Mouse (Mus musculus): ENCODE results near the gene Srsy.
"Not testable (repeated sequence)": the region's sequence is repeated elsewhere in the genome, so short reads cannot be mapped to it uniquely, and the experiment has no call there.

Srsy gene

GRCm38 (mm10) chrY:17937230-17937629 lies at the start of gene Srsy:
Srsy (minus strand) TSS chrY:17937330.
- not testable (repeated sequence) for DNase-seq
